Mouse (Mus musculus) activated CD4-positive, CD25-positive, alpha-beta regulatory T cell, adult 4 months (primary cell): ENCODE data around the gene Tnfaip8l2. TPM values are rescaled to one million over a fixed set of nuclear protein-coding genes. Genes with fewer than 3 reads are reported as not detected.
"Not testable (repeated sequence)": the region's sequence is repeated elsewhere in the genome, so short reads cannot be mapped to it uniquely, and the experiment has no call there.

Experiments used
- ATAC-seq: one replicate; pipeline ENCODE4 v1.8.0; 2017
- polyA plus RNA-seq, 2 experiments: library from polyadenylated mRNA; unstranded; fragments of 100-300 nt; shearing (Covaris generic); gene quantifications; one replicate each; pipeline ENCODE4 v1.2.1; 2017

Gene Tnfaip8l2
- polyA plus RNA-seq, 2 experiments from 2014 or later: 216 to 232 TPM

DNA sequence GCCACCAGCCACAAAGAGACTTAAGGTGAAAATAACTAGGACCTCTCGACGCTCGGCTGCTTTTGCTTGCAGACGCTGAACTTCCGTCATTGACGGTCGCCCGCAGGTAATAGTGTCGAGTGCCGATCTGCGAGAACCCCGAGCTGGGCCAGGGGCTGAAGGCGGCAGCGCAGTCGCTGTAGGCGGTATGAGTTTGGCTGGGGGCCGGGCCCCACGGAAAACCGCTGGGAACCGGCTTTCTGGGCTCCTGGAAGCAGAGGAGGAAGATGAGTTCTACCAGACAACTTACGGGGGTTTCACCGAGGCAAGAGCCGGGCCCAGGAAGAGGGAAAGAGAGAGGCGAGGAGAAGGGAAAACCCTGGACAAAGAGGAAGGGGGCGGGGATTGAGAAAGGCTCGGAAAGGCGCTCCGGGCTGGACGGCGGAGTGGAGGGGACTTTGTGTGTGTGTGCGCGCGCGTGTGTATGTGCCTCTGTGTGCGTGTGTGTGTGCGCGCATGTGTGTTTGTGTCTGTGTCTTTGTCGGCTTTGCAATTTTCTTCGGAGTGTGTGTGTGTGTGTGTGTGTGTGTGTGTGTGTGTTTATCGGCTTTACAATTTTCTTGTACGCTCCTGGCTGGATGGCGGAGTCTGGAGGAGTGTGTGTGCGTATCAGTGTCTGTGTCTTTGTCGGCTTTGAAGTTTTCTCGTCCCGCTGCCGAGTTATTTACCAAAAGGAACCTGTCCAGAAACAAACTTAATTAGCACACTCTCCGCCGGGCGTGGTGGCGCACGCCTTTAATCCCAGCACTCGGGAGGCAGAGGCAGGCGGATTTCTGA is 31.0 kb downstream of the Tnfaip8l2 start, which contains the start of gene Vps72:
TSS of gene Vps72 (plus strand) at position 112 of the 816 bp plus-strand sequence.
- peak; percentile 71 for ATAC-seq

DNA sequence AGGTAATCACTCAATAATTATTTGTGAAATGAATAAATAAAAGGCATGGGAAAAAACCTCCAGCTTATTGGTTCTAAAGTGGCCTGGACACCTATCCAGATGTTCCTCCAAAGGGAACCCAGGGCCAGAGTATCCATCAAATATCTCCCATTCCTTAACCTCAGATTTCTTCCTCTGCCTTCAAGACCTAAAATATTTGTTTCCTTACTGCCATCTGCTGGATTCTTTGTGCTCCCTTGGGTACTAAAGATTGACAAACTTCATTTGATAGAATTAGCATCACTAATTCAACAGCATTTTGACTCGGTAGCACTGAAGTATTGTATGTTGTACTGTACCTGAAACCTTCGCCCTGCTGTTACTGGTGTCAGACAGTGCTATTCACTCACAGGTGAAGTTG is 34.3 kb downstream of the Tnfaip8l2 start:
- no peak for ATAC-seq

DNA sequence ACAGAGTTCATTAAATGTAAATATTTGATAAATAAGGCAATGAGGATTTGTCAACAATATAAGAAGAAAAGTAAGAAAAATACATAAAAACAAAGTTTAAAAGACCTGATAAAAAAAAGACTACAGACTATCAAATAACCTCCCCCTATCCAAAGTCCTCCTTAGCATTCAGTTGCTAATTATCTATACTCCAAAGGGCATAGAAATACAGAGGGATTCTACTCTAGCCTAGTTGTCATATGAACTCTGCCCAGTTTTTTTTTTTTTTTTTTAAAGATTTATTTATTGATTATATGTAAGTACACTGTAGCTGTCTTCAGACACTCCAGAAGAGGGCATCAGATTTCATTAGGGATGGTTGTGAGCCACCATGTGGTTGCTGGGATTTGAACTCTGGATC is 34.9 kb downstream of the Tnfaip8l2 start:
- ATAC-seq: not testable (repeated sequence)

DNA sequence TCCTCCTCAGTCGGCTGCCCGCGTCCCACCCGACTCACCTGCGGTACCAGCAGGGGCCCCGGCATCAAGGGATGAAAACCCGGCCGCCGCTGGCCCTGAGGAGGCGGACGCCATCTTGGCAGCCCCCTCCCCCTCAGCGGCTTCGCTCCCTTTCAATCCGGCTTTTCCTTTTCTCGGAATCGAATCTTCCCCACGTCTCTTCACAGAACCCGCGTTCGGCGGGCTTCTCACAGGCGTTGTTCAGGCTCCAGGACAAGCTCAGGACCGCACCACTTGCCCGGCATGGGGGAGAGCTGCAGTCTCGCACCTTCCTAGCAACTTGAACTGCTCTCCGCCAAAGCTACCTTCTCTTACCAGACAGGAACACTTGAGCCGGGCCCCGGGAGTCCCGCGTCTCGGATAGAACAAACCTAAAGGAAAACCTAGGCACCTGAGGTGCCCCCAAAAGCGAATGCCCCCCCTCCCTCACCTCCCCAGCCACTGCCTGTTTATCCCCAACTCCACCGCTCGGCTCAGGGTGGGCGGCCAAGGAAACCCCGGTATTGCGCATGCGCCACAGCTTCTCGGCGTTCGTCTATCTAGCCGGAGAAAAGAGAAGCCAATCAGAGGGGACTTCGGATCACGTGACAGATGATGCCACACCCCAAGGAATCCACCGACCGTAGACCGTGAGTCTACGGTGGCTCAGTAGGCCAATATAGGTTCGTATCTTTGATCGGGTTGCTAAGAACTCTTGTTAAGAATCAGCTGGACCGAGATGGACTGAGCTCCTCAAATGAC is 35.6 kb downstream of the Tnfaip8l2 start, which contains the start of gene Pip5k1a:
TSS of gene Pip5k1a (minus strand) at position 593 of the 780 bp plus-strand sequence.
- peak; percentile 78 for ATAC-seq

DNA sequence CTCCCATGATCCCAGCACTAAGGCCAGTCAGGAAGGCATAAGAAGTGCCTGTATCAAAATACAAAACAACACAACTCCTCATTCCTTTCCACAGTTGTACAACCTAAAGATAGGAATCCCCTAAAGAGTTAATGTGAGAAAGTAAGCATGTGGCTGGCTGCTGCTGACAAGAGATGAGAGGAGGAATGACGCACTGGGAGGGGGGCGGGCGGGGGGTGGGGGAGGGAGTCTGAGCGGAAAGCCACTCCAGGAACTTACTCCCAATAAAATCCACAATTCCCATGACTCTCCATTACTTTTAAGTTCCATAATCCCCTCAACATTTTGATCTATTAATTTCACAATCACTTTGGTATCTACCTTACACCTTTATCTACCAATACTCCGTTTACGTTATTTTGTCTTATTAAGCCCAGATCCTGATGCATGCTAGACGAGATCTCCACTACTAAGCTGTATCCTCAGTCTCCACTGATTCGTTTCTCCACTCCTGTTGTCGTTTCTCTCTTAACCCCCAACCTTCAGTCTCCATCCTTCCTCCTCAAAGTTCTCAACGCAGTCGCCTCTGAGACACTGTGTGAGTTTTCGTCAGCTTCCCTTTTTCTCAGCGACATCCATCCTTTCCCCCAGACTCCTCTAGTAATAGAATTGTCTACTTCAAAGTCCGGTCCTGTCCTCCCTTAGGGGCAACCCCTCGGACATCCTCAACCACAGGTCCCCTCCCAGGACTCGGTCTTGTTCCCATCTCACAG is 36.4 kb downstream of the Tnfaip8l2 start:
- ATAC-seq: no peak

DNA sequence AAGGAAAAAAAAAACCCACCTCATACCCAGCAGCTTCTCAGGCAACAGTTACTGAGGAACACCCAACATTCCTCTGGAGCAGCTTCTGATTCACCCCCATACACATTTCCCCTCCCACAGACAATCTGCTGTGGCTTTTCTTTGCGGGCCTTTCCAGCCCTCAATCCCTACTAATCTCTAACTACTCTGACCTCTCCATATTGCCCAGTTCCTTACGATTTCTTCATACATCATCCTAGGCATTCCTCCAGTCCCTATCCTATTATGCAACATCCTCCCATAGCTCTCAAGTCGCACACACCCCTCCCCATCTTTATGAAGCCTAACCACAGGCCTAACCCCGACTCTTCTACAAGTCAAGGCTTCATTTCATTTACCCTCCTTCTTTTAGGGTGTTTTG is 37.0 kb downstream of the Tnfaip8l2 start:
- ATAC-seq: no peak

DNA sequence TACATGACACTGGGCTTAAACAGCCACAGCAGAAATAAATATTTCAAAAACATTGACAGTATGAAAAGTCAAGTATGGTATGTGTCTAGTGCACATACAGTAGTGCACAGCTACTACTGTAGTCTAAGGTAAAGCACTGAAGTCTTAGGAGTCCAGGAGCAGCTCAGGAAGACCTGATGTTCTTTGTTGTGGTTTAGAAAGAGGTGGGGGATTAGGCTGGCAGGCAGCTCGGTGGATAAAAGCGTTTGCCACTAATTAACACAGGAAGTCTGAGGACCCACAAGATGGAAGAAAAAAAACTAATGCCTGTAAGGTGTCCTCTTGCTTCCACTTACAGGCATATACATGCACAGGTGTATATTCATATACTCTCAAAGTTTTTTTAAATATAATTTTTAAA is 41.3 kb downstream of the Tnfaip8l2 start:
- ATAC-seq: peak; percentile 66

Other genes with a start within 250 kb of the Tnfaip8l2 start
- gene Selenbp1, start 209.3 kb downstream of the Tnfaip8l2 start, polyA plus RNA-seq: 1 to 10 TPM; 4.5 to 4.6 TPM
- 10 to 100 TPM in 1 of 2 experiments, 1 to 10 TPM in 1; 10.0 to 12.3 TPM for gene Rfx5, start 188.3 kb downstream of the Tnfaip8l2 start, polyA plus RNA-seq
- gene Pi4kb, start 167.6 kb downstream of the Tnfaip8l2 start, polyA plus RNA-seq: 10 to 100 TPM in 1 of 2 experiments, 1 to 10 TPM in 1; 9.5 to 10.9 TPM
- 10 to 100 TPM; 11.7 to 14.0 TPM for gene Zfp687, start 126.9 kb downstream of the Tnfaip8l2 start, polyA plus RNA-seq
- 100 to 1,000 TPM; 163 to 246 TPM for gene Psmd4, start 99.7 kb downstream of the Tnfaip8l2 start, polyA plus RNA-seq
- gene Pip5k1a, start 35.4 kb downstream of the Tnfaip8l2 start, polyA plus RNA-seq: 10 to 100 TPM; 15.5 to 21.5 TPM
- gene Vps72, start 31.3 kb downstream of the Tnfaip8l2 start, polyA plus RNA-seq: 10 to 100 TPM; 64.5 to 64.8 TPM
- 1 to 10 TPM; 2.5 to 3.7 TPM for gene Tmod4, start 17.9 kb downstream of the Tnfaip8l2 start, polyA plus RNA-seq
- gene Scnm1, start 8.3 kb downstream of the Tnfaip8l2 start, polyA plus RNA-seq: 10 to 100 TPM; 67.2 to 99.2 TPM
- gene Lysmd1, start 8.3 kb downstream of the Tnfaip8l2 start, polyA plus RNA-seq: 10 to 100 TPM; 21.1 to 22.9 TPM
- gene Sema6c, start 18.1 kb upstream of the Tnfaip8l2 start, polyA plus RNA-seq: not detected
- 10 to 100 TPM; 31.0 to 34.7 TPM for gene Gabpb2, start 75.6 kb upstream of the Tnfaip8l2 start, polyA plus RNA-seq
- gene Cdc42se1, start 86.4 kb upstream of the Tnfaip8l2 start, polyA plus RNA-seq: 100 to 1,000 TPM; 258 to 260 TPM
- gene Mllt11, start 89.8 kb upstream of the Tnfaip8l2 start, polyA plus RNA-seq: 10 to 100 TPM; 21.2 to 31.5 TPM
- 1 to 10 TPM in 1 of 2 experiments, under 1 TPM in 1; 0.40 to 1.1 TPM for gene Gm128, start 99.2 kb upstream of the Tnfaip8l2 start, polyA plus RNA-seq
- not detected for gene Bnipl, start 108.8 kb upstream of the Tnfaip8l2 start, polyA plus RNA-seq
- gene Mindy1, start 139.0 kb upstream of the Tnfaip8l2 start, polyA plus RNA-seq: 10 to 100 TPM; 19.3 to 21.6 TPM
- 1 to 10 TPM; 6.3 to 9.7 TPM for gene Prune1, start 139.7 kb upstream of the Tnfaip8l2 start, polyA plus RNA-seq
- under 1 TPM in 1 of 2 experiments, not detected in 1; 0.83 TPM for gene Anxa9, start 164.8 kb upstream of the Tnfaip8l2 start, polyA plus RNA-seq
- 100 to 1,000 TPM; 139 to 172 TPM for gene Cers2, start 172.4 kb upstream of the Tnfaip8l2 start, polyA plus RNA-seq
- gene Setdb1, start 214.8 kb upstream of the Tnfaip8l2 start, polyA plus RNA-seq: 10 to 100 TPM; 16.9 to 25.5 TPM